Mouse (Mus musculus) embryo, embryonic 11 days (tissue): ENCODE measurements around the gene Fam83g.

Source experiments
- DNase-seq: peaks from one replicate; pipeline ENCODE4 v3.0.0-alpha.2; 2015

Fam83g gene

GRCm38 (mm10) chr11:61652686-61653447 is 31.0 kb upstream of the Fam83g start, which contains the start of gene Grap:
TSS of gene Grap (plus strand) at chr11:61653265.
- DNase-seq: no peak

GRCm38 (mm10) chr11:61653568-61653967 is 30.3 kb upstream of the Fam83g start:
- DNase-seq: no peak

GRCm38 (mm10) chr11:61654786-61655311 is 29.0 kb upstream of the Fam83g start:
- DNase-seq: no peak

GRCm38 (mm10) chr11:61655649-61656048 is 28.2 kb upstream of the Fam83g start:
- DNase-seq: no peak

- no peak for DNase-seq
Measured at GRCm38 (mm10) chr11:61656148-61656850, 27.6 kb upstream of the Fam83g start.

- no peak for DNase-seq
Measured at GRCm38 (mm10) chr11:61657432-61657831, 26.5 kb upstream of the Fam83g start.

GRCm38 (mm10) chr11:61658360-61658922 is 25.4 kb upstream of the Fam83g start:
- no peak for DNase-seq

GRCm38 (mm10) chr11:61659011-61659858 is 24.7 kb upstream of the Fam83g start:
- DNase-seq: no peak

GRCm38 (mm10) chr11:61660001-61660400 is 23.9 kb upstream of the Fam83g start:
- DNase-seq: no peak

GRCm38 (mm10) chr11:61660806-61661392 is 23.0 kb upstream of the Fam83g start:
- no peak for DNase-seq

- DNase-seq: no peak
Measured at GRCm38 (mm10) chr11:61662189-61662588, 21.7 kb upstream of the Fam83g start.

GRCm38 (mm10) chr11:61665401-61665800 is 18.5 kb upstream of the Fam83g start:
- DNase-seq: no peak

- DNase-seq: peak; percentile 78
Measured at GRCm38 (mm10) chr11:61665991-61666799, 17.7 kb upstream of the Fam83g start.

- DNase-seq: no peak
Measured at GRCm38 (mm10) chr11:61667248-61667647, 16.6 kb upstream of the Fam83g start.

- DNase-seq: no peak
Measured at GRCm38 (mm10) chr11:61667782-61668181, 16.1 kb upstream of the Fam83g start.

GRCm38 (mm10) chr11:61669492-61670490 is 14.1 kb upstream of the Fam83g start:
- no peak for DNase-seq

- peak; percentile 31 for DNase-seq
Measured at GRCm38 (mm10) chr11:61671781-61672383, 12.0 kb upstream of the Fam83g start.

GRCm38 (mm10) chr11:61673686-61674085 is 10.2 kb upstream of the Fam83g start:
- peak; percentile 46 for DNase-seq

GRCm38 (mm10) chr11:61674151-61674838 is 9.6 kb upstream of the Fam83g start:
- no peak for DNase-seq
